Mouse (Mus musculus) lung, postnatal 0 days (tissue): ENCODE data around the gene H2-Eb2. TPM values are rescaled to one million over a fixed set of nuclear protein-coding genes. Genes with fewer than 3 reads are reported as not detected.
A peak's percentile ranks its signal among the peaks of the same experiment; 100 is the strongest.

ENCODE experiments used
- ATAC-seq: fragments of 200-750 bp; cut with Nextera tagmentation; 2 replicates; pipeline ENCODE4 v1.8.0; 2017; ENCODE audit warnings: moderate library complexity
- DNase-seq: peaks from one replicate; pipeline ENCODE4 v3.0.0-alpha.2; 2016; ENCODE audit warnings: low spot score
- H3K27ac ChIP-seq: fragments of 300-500 bp; sonication (generic); 2 replicates; pipeline ENCODE4 v1.5.1; 2014; ENCODE audit warnings: antibody characterized with exemption, mild to moderate bottlenecking, low read length, mixed read lengths
- H3K27me3 ChIP-seq: fragments of 300-500 bp; sonication (generic); replicated peaks from 2 replicates; pipeline ENCODE4 v1.6.1; 2014; ENCODE audit warnings: low read length, mixed read lengths; ENCODE audit not compliant: insufficient read depth
- H3K36me3 ChIP-seq: fragments of 300-500 bp; sonication (generic); 2 replicates; pipeline ENCODE4 v1.6.1; 2014; ENCODE audit warnings: low read length, mixed read lengths; ENCODE audit not compliant: insufficient read depth
- H3K4me1 ChIP-seq: fragments of 300-500 bp; sonication (generic); 2 replicates; pipeline ENCODE4 v1.6.1; 2014; ENCODE audit warnings: antibody characterized with exemption, low read depth, low read length, mixed read lengths; ENCODE audit not compliant: insufficient read depth
- H3K4me2 ChIP-seq: fragments of 300-500 bp; sonication (generic); replicated peaks from 2 replicates; pipeline ENCODE4 v1.6.1; 2014; ENCODE audit warnings: low read depth, mild to moderate bottlenecking, low read length, moderate library complexity, mixed read lengths
- H3K4me3 ChIP-seq: fragments of 300-500 bp; sonication (generic); 2 replicates; pipeline ENCODE4 v1.5.1; 2014; ENCODE audit warnings: low read depth, low read length
- H3K9ac ChIP-seq: fragments of 300-500 bp; sonication (generic); replicated peaks from 2 replicates; pipeline ENCODE4 v1.6.1; 2014; ENCODE audit warnings: low read depth, mild to moderate bottlenecking
- H3K9me3 ChIP-seq: fragments of 300-500 bp; sonication (generic); 2 replicates; pipeline ENCODE4 v1.6.1; 2016; ENCODE audit warnings: low read length, mixed read lengths
- CTCF ChIP-seq: IDR thresholded peaks from 2 replicates; pipeline ENCODE4 v1.5.1; 2016; ENCODE audit warnings: antibody characterized with exemption, mild to moderate bottlenecking
- EP300 ChIP-seq: IDR thresholded peaks from 2 replicates; pipeline ENCODE4 v1.6.1; 2016; ENCODE audit warnings: antibody characterized with exemption, mild to moderate bottlenecking, control low read depth
- WGBS: fragments of 180-500 bp; shearing (Covaris S2); extraction: QIAGEN DNeasy Blood & Tissue Kit; methylation state at CpG from one replicate; pipeline ENCODE4 v1.1.7; 2014; 5-methylcytosine and 5-hydroxymethylcytosine counted together
- polyA plus RNA-seq: library from polyadenylated mRNA; unstranded; fragments of >200 nt; fragmentation: Nextera tagmentation; extraction: Ambion mirVana; gene quantifications from 2 replicates; pipeline ENCODE4 v1.2.1, GENCODE M21; 2015

The H2-Eb2 gene
- polyA plus RNA-seq, 1 experiment from 2014 or later, result not detected

GRCm38 (mm10) chr17:34386656-34387055 lies 61.2 kb downstream of the H2-Eb2 start:
- H3K4me2 ChIP-seq, result no peak overlapping the region
- H3K27ac ChIP-seq, result no peak overlapping the region
- WGBS, result 67% methylated on average over 2 of the region's 2 CpGs
- no peaks in the 10 kb centered on the region for H3K9me3 ChIP-seq
- ATAC-seq, result no peak
- no peaks in the 10 kb centered on the region for H3K27me3 ChIP-seq
- H3K4me1 ChIP-seq, result no peaks in the 10 kb centered on the region
- no peak for DNase-seq
- no peak overlapping the region for H3K9ac ChIP-seq
- H3K4me3 ChIP-seq, result no peak overlapping the region
- TF ChIP-seq EP300, result no peak
- no peak for TF ChIP-seq CTCF
- no peaks in the 10 kb centered on the region for H3K36me3 ChIP-seq

- DNase-seq, result peak; percentile 51
- no peak overlapping the region for H3K4me2 ChIP-seq
- WGBS, result 38% methylated on average over 4 of the region's 4 CpGs
- no peaks in the 10 kb centered on the region for H3K4me1 ChIP-seq
- no peaks in the 10 kb centered on the region for H3K27me3 ChIP-seq
- no peaks in the 10 kb centered on the region for H3K9me3 ChIP-seq
- no peaks in the 10 kb centered on the region for H3K36me3 ChIP-seq
- no peak overlapping the region for H3K4me3 ChIP-seq
- H3K9ac ChIP-seq, result no peak overlapping the region
- ATAC-seq, result no peak
- TF ChIP-seq EP300, result no peak
- TF ChIP-seq CTCF, result peak; percentile 74
- H3K27ac ChIP-seq, result no peak overlapping the region
Observed at GRCm38 (mm10) chr17:34388513-34388912, 63.0 kb downstream of the H2-Eb2 start.

Other genes with a start within 250 kb of the H2-Eb2 start
- gene H2-Oa, start 233.3 kb upstream of the H2-Eb2 start, polyA plus RNA-seq, result 0.48 and 1.1 TPM in 2 replicates
- gene H2-DMa, start 206.1 kb upstream of the H2-Eb2 start, polyA plus RNA-seq, result 20.7 and 23.9 TPM in 2 replicates
- gene Brd2, start 203.0 kb upstream of the H2-Eb2 start, polyA plus RNA-seq, result 80.2 and 80.3 TPM in 2 replicates
- gene H2-DMb2, start 182.4 kb upstream of the H2-Eb2 start, polyA plus RNA-seq, result 1.8 and 2.2 TPM in 2 replicates
- 6.9 and 7.2 TPM in 2 replicates for gene H2-DMb1, start 172.6 kb upstream of the H2-Eb2 start, polyA plus RNA-seq
- 11.6 and 12.6 TPM in 2 replicates for gene Tap1, start 138.1 kb upstream of the H2-Eb2 start, polyA plus RNA-seq
- gene Psmb9, start 137.9 kb upstream of the H2-Eb2 start, polyA plus RNA-seq, result 16.4 and 17.1 TPM in 2 replicates
- gene Psmb8, start 127.9 kb upstream of the H2-Eb2 start, polyA plus RNA-seq, result 54.9 and 58.6 TPM in 2 replicates
- 23.9 and 26.1 TPM in 2 replicates for gene Tap2, start 122.1 kb upstream of the H2-Eb2 start, polyA plus RNA-seq
- gene H2-Ob, start 86.8 kb upstream of the H2-Eb2 start, polyA plus RNA-seq, result 0.43 and 1.2 TPM in 2 replicates
- 17.8 and 19.2 TPM in 2 replicates for gene H2-Ab1, start 68.0 kb upstream of the H2-Eb2 start, polyA plus RNA-seq
- gene H2-Aa, start 37.8 kb upstream of the H2-Eb2 start, polyA plus RNA-seq, result 15.8 and 20.6 TPM in 2 replicates
- gene H2-Eb1, start 19.8 kb upstream of the H2-Eb2 start, polyA plus RNA-seq, result 11.9 and 12.6 TPM in 2 replicates
- gene Btnl2, start 29.2 kb downstream of the H2-Eb2 start, polyA plus RNA-seq, result 0.07 TPM in 1 of 2 replicates, not detected in the other
- gene Btnl1, start 51.5 kb downstream of the H2-Eb2 start, polyA plus RNA-seq, result not detected in 2 replicates
- 0.24 and 0.74 TPM in 2 replicates for gene BC051142, start 73.2 kb downstream of the H2-Eb2 start, polyA plus RNA-seq
- gene Btnl4, start 151.7 kb downstream of the H2-Eb2 start, polyA plus RNA-seq, result 0.10 TPM in 1 of 2 replicates, not detected in the other
- gene Btnl6, start 191.7 kb downstream of the H2-Eb2 start, polyA plus RNA-seq, result 0.11 TPM in 1 of 2 replicates, not detected in the other
- 21.1 and 24.8 TPM in 2 replicates for gene Notch4, start 238.6 kb downstream of the H2-Eb2 start, polyA plus RNA-seq